Mouse (Mus musculus) limb, embryonic 13.5 days (tissue): Measurements from ENCODE around the gene Mus81. TPM values are rescaled to one million over a fixed set of nuclear protein-coding genes. Genes with fewer than 3 reads are reported as not detected.

Experiments
- ATAC-seq: fragments of 200-750 bp; cut with Nextera tagmentation; 2 replicates; pipeline ENCODE4 v1.8.0; 2017; ENCODE audit warnings: low read depth, moderate number of reproducible peaks, moderate TSS enrichment; ENCODE audit not compliant: low FRiP score
- H3K27ac ChIP-seq: fragments of 300-500 bp; sonication (generic); 2 replicates; pipeline ENCODE4 v1.5.1; 2015; ENCODE audit warnings: inconsistent platforms, mild to moderate bottlenecking, moderate library complexity
- H3K27me3 ChIP-seq: fragments of 300-500 bp; sonication (generic); 2 replicates; pipeline ENCODE4 v1.6.1; 2015; ENCODE audit warnings: mild to moderate bottlenecking, inconsistent platforms
- H3K36me3 ChIP-seq: fragments of 300-500 bp; sonication (generic); 2 replicates; pipeline ENCODE4 v1.6.1; 2015; ENCODE audit warnings: inconsistent platforms, mild to moderate bottlenecking, moderate library complexity
- H3K4me1 ChIP-seq: fragments of 300-500 bp; sonication (generic); 2 replicates; pipeline ENCODE4 v1.6.1; 2015; ENCODE audit warnings: inconsistent platforms
- H3K4me2 ChIP-seq: fragments of 300-500 bp; sonication (generic); replicated peaks from 2 replicates; pipeline ENCODE4 v1.6.1; 2015; ENCODE audit warnings: inconsistent platforms, mild to moderate bottlenecking, moderate library complexity
- H3K4me3 ChIP-seq: fragments of 300-500 bp; sonication (generic); 2 replicates; pipeline ENCODE4 v1.5.1; 2015; ENCODE audit warnings: moderate library complexity, mild to moderate bottlenecking, inconsistent platforms
- H3K9ac ChIP-seq: fragments of 300-500 bp; sonication (generic); 2 replicates; pipeline ENCODE4 v1.6.1; 2015; ENCODE audit warnings: mild to moderate bottlenecking, inconsistent platforms
- H3K9me3 ChIP-seq: fragments of 300-500 bp; sonication (generic); 2 replicates; pipeline ENCODE4 v1.6.1; 2016; ENCODE audit warnings: inconsistent platforms
- WGBS: fragments of 180-500 bp; shearing (Covaris S2); methylation state at CpG from one replicate; pipeline ENCODE4 v1.1.7; 2015; 5-methylcytosine and 5-hydroxymethylcytosine counted together
- polyA plus RNA-seq: library from polyadenylated mRNA; unstranded; fragments of >200 nt; fragmentation: Nextera tagmentation; extraction: Ambion mirVana; gene quantifications from 2 replicates; pipeline ENCODE4 v1.2.1, GENCODE M21; 2015

The Mus81 gene
- polyA plus RNA-seq, 1 experiment from 2014 or later: 42.8 TPM

GRCm38 (mm10) chr19:5461411-5461810 lies 26.8 kb downstream of the Mus81 start:
- Histone ChIP-seq H3K4me1 (peaks cover 32% of the 10 kb centered on the region), H3K4me2 (peak overlapping the region; percentile 97), H3K9ac (peak overlapping the region; percentile 81), H3K9me3 (no peaks in the 10 kb centered on the region), H3K27ac (no peak overlapping the region), H3K27me3 (no peaks in the 10 kb centered on the region), H3K4me3 (peak overlapping the region; percentile 73), H3K36me3 (peaks cover 47% of the 10 kb centered on the region)
- 92% methylated on average over 6 of the region's 6 CpGs for WGBS
- ATAC-seq: no peak

- WGBS: under 1% methylated on average over 32 of the region's 32 CpGs
- H3K9me3 ChIP-seq: no peaks in the 10 kb centered on the region
- peak within 1 kb of the TSS; percentile 73 for H3K4me3 ChIP-seq
- peak; percentile 60 for ATAC-seq
- peak within 1 kb of the TSS; percentile 97 for H3K4me2 ChIP-seq
- H3K27ac ChIP-seq: peak within 1 kb of the TSS; percentile 69; the same call in 1 of the 2 replicates
- H3K36me3 ChIP-seq: peaks cover 38% of the 10 kb centered on the region
- peaks cover 41% of the 10 kb centered on the region for H3K4me1 ChIP-seq
- no peaks in the 10 kb centered on the region for H3K27me3 ChIP-seq
- H3K9ac ChIP-seq: peak within 1 kb of the TSS; percentile 81
These were observed 27.7 kb downstream of the Mus81 start, which contains the start of gene Fibp for GRCm38 (mm10) chr19:5460465-5460911. TSS of gene Fibp (plus strand) at chr19:5460615.

- H3K36me3 ChIP-seq: peaks cover 33% of the 10 kb centered on the region
- WGBS: 17% methylated on average over 3 of the region's 3 CpGs
- H3K4me1 ChIP-seq: peaks cover 47% of the 10 kb centered on the region
- peak overlapping the region; percentile 73 for H3K4me3 ChIP-seq
- H3K27ac ChIP-seq: peak overlapping the region; percentile 69; the same call in 1 of the 2 replicates
- H3K4me2 ChIP-seq: peak overlapping the region; percentile 97
- peak overlapping the region; percentile 81 for H3K9ac ChIP-seq
- H3K27me3 ChIP-seq: no peaks in the 10 kb centered on the region
- no peaks in the 10 kb centered on the region for H3K9me3 ChIP-seq
- ATAC-seq: no peak
These were observed 28.3 kb downstream of the Mus81 start for GRCm38 (mm10) chr19:5459896-5460295.

GRCm38 (mm10) chr19:5459019-5459418 lies 29.2 kb downstream of the Mus81 start:
- H3K4me1 ChIP-seq: peaks cover 45% of the 10 kb centered on the region

GRCm38 (mm10) chr19:5457746-5458442 lies 30.3 kb downstream of the Mus81 start, which contains the start of gene Ccdc85b:
TSS of gene Ccdc85b (minus strand) at chr19:5457894.
- Histone ChIP-seq H3K9ac (peak within 1 kb of the TSS; percentile 87), H3K4me1 (peaks cover 43% of the 10 kb centered on the region), H3K36me3 (peaks cover 25% of the 10 kb centered on the region), H3K27ac (peak within 1 kb of the TSS; percentile 85), H3K4me2 (peak within 1 kb of the TSS; percentile 99), H3K9me3 (no peaks in the 10 kb centered on the region), H3K27me3 (no peaks in the 10 kb centered on the region), H3K4me3 (peak within 1 kb of the TSS; percentile 82)
- peak; percentile 1; the same call in 1 of the 2 replicates for ATAC-seq
- WGBS: 20% methylated on average over 14 of the region's 14 CpGs

More at GRCm38 (mm10) chr19:5459019-5459418, 29.2 kb downstream of the Mus81 start:
- Histone ChIP-seq H3K27ac (no peak overlapping the region), H3K9me3 (no peaks in the 10 kb centered on the region), H3K4me3 (no peak overlapping the region), H3K36me3 (peaks cover 33% of the 10 kb centered on the region), H3K4me2 (no peak overlapping the region), H3K9ac (no peak overlapping the region), H3K27me3 (no peaks in the 10 kb centered on the region)
- 76% methylated on average over 7 of the region's 7 CpGs for WGBS
- no peak for ATAC-seq

GRCm38 (mm10) chr19:5456922-5457745 lies 31.1 kb downstream of the Mus81 start:
- Histone ChIP-seq H3K4me2 (peak overlapping the region; percentile 99), H3K9ac (peak overlapping the region; percentile 87), H3K36me3 (peaks cover 18% of the 10 kb centered on the region), H3K27ac (peak overlapping the region; percentile 85), H3K27me3 (no peaks in the 10 kb centered on the region), H3K9me3 (no peaks in the 10 kb centered on the region), H3K4me3 (peak overlapping the region; percentile 82), H3K4me1 (peaks cover 43% of the 10 kb centered on the region)
- ATAC-seq: peak; percentile 90
- WGBS: under 1% methylated on average over 70 of the region's 70 CpGs

- WGBS: 2% methylated on average over 26 of the region's 26 CpGs
These were observed 31.8 kb downstream of the Mus81 start for GRCm38 (mm10) chr19:5456241-5456921.

GRCm38 (mm10) chr19:5455568-5455967 lies 32.6 kb downstream of the Mus81 start:
- WGBS: 70% methylated on average over 8 of the region's 8 CpGs
- Histone ChIP-seq H3K27me3 (peaks cover 4% of the 10 kb centered on the region), H3K27ac (no peak overlapping the region), H3K4me3 (peak overlapping the region; percentile 82), H3K36me3 (peaks cover 13% of the 10 kb centered on the region), H3K9ac (peak overlapping the region; percentile 87; the same call in 1 of the 2 replicates), H3K9me3 (no peaks in the 10 kb centered on the region), H3K4me2 (peak overlapping the region; percentile 99), H3K4me1 (peaks cover 32% of the 10 kb centered on the region)
- ATAC-seq: no peak

More at GRCm38 (mm10) chr19:5456241-5456921, 31.8 kb downstream of the Mus81 start:
- H3K9me3 ChIP-seq: no peaks in the 10 kb centered on the region
- H3K36me3 ChIP-seq: peaks cover 13% of the 10 kb centered on the region
- H3K9ac ChIP-seq: peak overlapping the region; percentile 87
- H3K4me2 ChIP-seq: peak overlapping the region; percentile 99
- no peaks in the 10 kb centered on the region for H3K27me3 ChIP-seq
- peak overlapping the region; percentile 85 for H3K27ac ChIP-seq
- peak overlapping the region; percentile 82 for H3K4me3 ChIP-seq
- H3K4me1 ChIP-seq: peaks cover 38% of the 10 kb centered on the region
- ATAC-seq: no peak

GRCm38 (mm10) chr19:5455037-5455436 lies 33.2 kb downstream of the Mus81 start:
- Histone ChIP-seq H3K9ac (peak overlapping the region; percentile 87; the same call in 1 of the 2 replicates), H3K4me3 (peak overlapping the region; percentile 82; the same call in 1 of the 2 replicates), H3K36me3 (peaks cover 13% of the 10 kb centered on the region), H3K4me2 (peak overlapping the region; percentile 99), H3K4me1 (peaks cover 31% of the 10 kb centered on the region), H3K9me3 (no peaks in the 10 kb centered on the region), H3K27ac (no peak overlapping the region), H3K27me3 (peaks cover 9% of the 10 kb centered on the region)
- no peak for ATAC-seq
- 82% methylated on average over 12 of the region's 12 CpGs for WGBS

- H3K27me3 ChIP-seq: peaks cover 42% of the 10 kb centered on the region
- no peak for ATAC-seq
- 86% methylated on average over 6 of the region's 6 CpGs for WGBS
These were observed 36.4 kb downstream of the Mus81 start for GRCm38 (mm10) chr19:5451766-5452165.

GRCm38 (mm10) chr19:5449673-5450072 lies 38.5 kb downstream of the Mus81 start:
- 82% methylated on average over 3 of the region's 3 CpGs for WGBS
- Histone ChIP-seq H3K36me3 (peaks cover 10% of the 10 kb centered on the region), H3K4me2 (no peak overlapping the region), H3K9ac (no peak overlapping the region), H3K4me3 (no peak overlapping the region), H3K4me1 (peaks cover 21% of the 10 kb centered on the region), H3K9me3 (peaks cover 8% of the 10 kb centered on the region; the same call in 1 of the 2 replicates), H3K27ac (no peak overlapping the region), H3K27me3 (peaks cover 56% of the 10 kb centered on the region)
- ATAC-seq: no peak

More at GRCm38 (mm10) chr19:5451766-5452165, 36.4 kb downstream of the Mus81 start:
- Histone ChIP-seq H3K4me2 (no peak overlapping the region), H3K9me3 (peaks cover 8% of the 10 kb centered on the region; the same call in 1 of the 2 replicates), H3K9ac (no peak overlapping the region), H3K27ac (no peak overlapping the region), H3K36me3 (peaks cover 13% of the 10 kb centered on the region), H3K4me3 (no peak overlapping the region), H3K4me1 (peaks cover 42% of the 10 kb centered on the region)
